In the genomic region with DNA sequence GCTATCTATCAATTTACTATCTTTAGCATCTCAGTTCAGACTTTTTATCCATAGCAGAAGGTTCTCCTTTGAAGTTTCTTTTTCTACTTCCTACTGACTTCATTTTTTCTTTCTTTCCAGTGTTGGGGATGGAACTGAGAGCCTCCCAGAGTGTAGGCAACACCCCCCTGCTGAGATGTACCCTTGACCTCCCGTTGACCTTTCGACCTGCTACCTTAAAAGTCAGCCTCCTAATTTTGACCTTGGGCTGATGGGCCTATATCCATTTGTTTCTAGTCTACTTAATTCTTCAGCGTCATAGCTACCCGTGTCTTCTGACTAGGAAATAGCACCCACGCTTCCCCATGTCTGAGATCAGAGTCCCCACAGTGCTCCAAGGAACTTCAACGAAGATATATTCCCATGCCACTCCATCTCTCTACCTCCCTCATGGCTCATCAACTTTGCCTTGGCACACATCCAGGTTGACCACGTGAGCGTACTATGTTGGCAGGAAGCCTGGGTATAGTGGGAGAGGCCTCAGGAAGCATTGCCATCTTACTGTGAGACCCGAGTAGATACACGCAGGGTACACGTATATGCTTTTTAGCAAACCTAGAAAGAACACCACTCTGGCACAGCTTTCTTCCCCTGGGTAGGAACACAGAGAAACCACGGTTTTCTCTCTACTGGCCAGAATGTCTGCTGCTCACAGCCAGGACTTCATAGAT, we compare ENCODE assay signal across 7 mouse cellular contexts. TPM values are rescaled to one million over a fixed set of nuclear protein-coding genes. Genes with fewer than 3 reads are reported as not detected.
DNase-seq lines count a peak whose midpoint lies in the region; ATAC-seq and TF ChIP-seq lines count a peak whose summit lies in the region.

No protein-coding gene starts in this region.

- no peaks in the 10 kb centered on the region for H3K36me3 ChIP-seq in intestine, postnatal 0 days (ENCODE audit: control insufficient read depth, insufficient read depth)
- H3K36me3 ChIP-seq in midbrain, embryonic 13.5 days, result no peaks in the 10 kb centered on the region

- no peak overlapping the region for H3K9ac ChIP-seq in intestine, postnatal 0 days (ENCODE audit: low read depth, low read length)
- no peak overlapping the region for H3K9ac ChIP-seq in midbrain, embryonic 13.5 days (replicated peaks)

- peak; percentile 24 for ATAC-seq in cerebellum, adult (ENCODE audit: insufficient number of reproducible peaks, low FRiP score, low TSS enrichment)
- ATAC-seq in intestine, postnatal 0 days, result peak; percentile 76
- peak; percentile 83 for ATAC-seq in midbrain, embryonic 13.5 days

- DNase-seq in T-cell, adult 2 months (ENCODE audit: low spot score), result peak; percentile 29
- peak; percentile 43 for DNase-seq in gastrocnemius, postnatal 10 days
- peak; percentile 28 to 82 for DNase-seq in left cerebral cortex, adult 9 months (ENCODE audit: low spot score in 2 of 2)
- DNase-seq in testis, postnatal 10 days (ENCODE audit: low spot score), result peak; percentile 86

- H3K4me3 ChIP-seq in intestine, postnatal 0 days (ENCODE audit: low read depth, low read length), result peak overlapping the region; percentile 8; the same call in 1 of the 2 replicates
- no peak overlapping the region for H3K4me3 ChIP-seq in midbrain, embryonic 13.5 days (replicated peaks)

- no peaks in the 10 kb centered on the region for H3K9me3 ChIP-seq in intestine, postnatal 0 days (ENCODE audit: control insufficient read depth)
- H3K9me3 ChIP-seq in midbrain, embryonic 13.5 days, result no peaks in the 10 kb centered on the region

- peak overlapping the region; percentile 58 for H3K4me2 ChIP-seq in intestine, postnatal 0 days (replicated peaks; ENCODE audit: low read depth)
- peak overlapping the region; percentile 34; the same call in 1 of the 2 replicates for H3K4me2 ChIP-seq in midbrain, embryonic 13.5 days (replicated peaks)

- no peak for TF ChIP-seq CTCF in intestine, postnatal 0 days (IDR thresholded peaks at IDR 0.05; ENCODE audit: low read depth)

- no peaks in the 10 kb centered on the region for H3K4me1 ChIP-seq in intestine, postnatal 0 days (replicated peaks; ENCODE audit: control insufficient read depth, insufficient read depth, low read length)
- 0 out of 2 replicates have a peak, but pooled peaks cover 2% of the 10 kb centered on the region for H3K4me1 ChIP-seq in midbrain, embryonic 13.5 days (replicated peaks)

- WGBS in intestine, postnatal 0 days, result 48% methylated on average over 12 of the region's 12 CpGs
- WGBS in midbrain, embryonic 13.5 days, result 83% methylated on average over 12 of the region's 12 CpGs

- H3K27ac ChIP-seq in intestine, postnatal 0 days (ENCODE audit: low read depth, low read length), result peak overlapping the region; percentile 9; the same call in 1 of the 2 replicates
- no peak overlapping the region for H3K27ac ChIP-seq in midbrain, embryonic 13.5 days

- no peaks in the 10 kb centered on the region for H3K27me3 ChIP-seq in intestine, postnatal 0 days (replicated peaks; ENCODE audit: control insufficient read depth, insufficient read depth, low read length)
- no peaks in the 10 kb centered on the region for H3K27me3 ChIP-seq in midbrain, embryonic 13.5 days

RNA-seq across cellular contexts. Expression of gene Dapl1, which starts 46.6 kb away (rescaled TPM):
- not detected for total RNA-seq in gastrocnemius, postnatal 10 days (2021)
- polyA plus RNA-seq in intestine, postnatal 0 days (2015; fragmentation: Nextera tagmentation; extraction: Ambion mirVana), result 2.0 and 3.0 TPM in 2 replicates
- polyA plus RNA-seq in midbrain, embryonic 13.5 days (2015; fragmentation: Nextera tagmentation; extraction: Ambion mirVana), result 0.50 and 1.5 TPM in 2 replicates

Comparison
In these comparisons a context has a peak if more than half of its experiments do, and no peak if none do; other contexts are left out.
1. DNase-seq: peak in every context shown above with its lines; median percentile 86 in testis, postnatal 10 days; 55 in left cerebral cortex, adult 9 months; 43 in gastrocnemius, postnatal 10 days; 29 in T-cell, adult 2 months.
2. ATAC-seq: peak in every context shown above with its lines; median percentile 83 in midbrain, embryonic 13.5 days; 76 in intestine, postnatal 0 days; 24 in cerebellum, adult.